Mouse (Mus musculus) lung, postnatal 0 days (tissue): ENCODE results near the gene Cybrd1.

Experiments used
- CTCF ChIP-seq: IDR thresholded peaks from 2 replicates; pipeline ENCODE4 v1.5.1; 2016; ENCODE audit warnings: antibody characterized with exemption, mild to moderate bottlenecking
- EP300 ChIP-seq: IDR thresholded peaks from 2 replicates; pipeline ENCODE4 v1.6.1; 2016; ENCODE audit warnings: antibody characterized with exemption, mild to moderate bottlenecking, control low read depth

- no peak for TF ChIP-seq CTCF
- TF ChIP-seq EP300 = peak; percentile 96
Measured at GRCm38 (mm10) chr2:71134041-71134505, 16.4 kb downstream of the Cybrd1 start.
